Mouse (Mus musculus) lung, postnatal 14 days (tissue): ENCODE measurements around the gene Mfsd5.

Experiments
- DNase-seq: peaks from one replicate; pipeline ENCODE4 v3.0.0; 2021

Mfsd5 gene

DNA sequence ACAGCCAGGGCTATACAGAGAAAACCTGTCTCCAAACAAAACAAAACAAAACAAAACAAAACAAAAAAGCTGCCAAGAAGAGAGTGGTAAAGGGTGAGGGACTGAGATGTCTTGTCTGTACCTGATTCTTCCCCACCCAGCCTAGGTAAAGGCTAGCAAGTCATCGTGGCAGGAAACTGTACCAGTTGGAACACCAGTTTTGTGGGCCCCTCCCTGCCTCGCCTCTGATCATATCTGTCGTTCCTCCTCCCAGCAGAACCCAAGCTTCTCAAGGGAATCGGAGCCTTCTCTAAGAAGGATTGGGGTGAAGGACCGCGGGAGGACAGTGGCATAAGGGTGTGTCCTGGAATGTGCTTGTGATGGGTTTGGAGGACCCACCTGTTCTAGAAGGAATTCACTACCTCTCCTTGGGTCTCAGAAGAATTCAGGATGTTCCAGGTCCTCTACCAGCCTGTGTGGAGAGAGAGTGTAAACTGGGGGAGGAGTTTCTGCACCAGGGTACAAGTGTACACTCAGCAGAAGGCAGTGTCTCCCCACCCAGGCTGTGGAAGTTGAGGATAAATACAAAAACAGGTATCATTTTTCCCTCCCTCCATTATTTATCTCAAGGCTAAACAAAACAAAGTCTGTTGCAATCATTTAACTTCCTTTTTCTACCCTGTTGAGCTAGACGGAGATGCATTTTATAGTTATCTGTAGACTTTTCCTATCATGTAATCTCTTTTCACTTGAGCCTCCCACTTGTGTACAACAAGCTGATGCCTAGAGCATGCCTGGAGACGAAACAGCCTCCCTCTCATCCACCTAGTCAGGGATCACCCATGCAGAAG is 3.4 kb downstream of the Mfsd5 start:
- no peak for DNase-seq

DNA sequence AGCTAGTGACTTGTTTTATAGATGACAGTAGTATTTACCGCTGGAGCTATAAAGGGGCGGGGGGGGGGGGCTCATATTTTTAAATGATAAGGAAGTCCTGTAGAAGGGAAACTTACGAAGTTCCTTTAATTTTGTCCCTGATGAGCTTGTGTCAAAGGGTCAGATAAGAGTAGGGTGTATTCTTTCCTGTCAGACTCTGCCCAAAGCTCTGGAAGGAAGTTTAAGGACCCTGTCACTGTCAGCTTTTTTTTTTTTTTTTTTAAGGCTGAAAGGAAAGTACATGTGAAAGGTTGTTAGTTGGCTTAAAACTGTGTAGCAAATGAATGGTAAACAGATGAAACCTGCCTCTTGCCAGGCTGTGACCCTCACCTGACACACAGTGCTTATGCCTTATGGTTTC is 4.4 kb downstream of the Mfsd5 start:
- no peak for DNase-seq

DNA sequence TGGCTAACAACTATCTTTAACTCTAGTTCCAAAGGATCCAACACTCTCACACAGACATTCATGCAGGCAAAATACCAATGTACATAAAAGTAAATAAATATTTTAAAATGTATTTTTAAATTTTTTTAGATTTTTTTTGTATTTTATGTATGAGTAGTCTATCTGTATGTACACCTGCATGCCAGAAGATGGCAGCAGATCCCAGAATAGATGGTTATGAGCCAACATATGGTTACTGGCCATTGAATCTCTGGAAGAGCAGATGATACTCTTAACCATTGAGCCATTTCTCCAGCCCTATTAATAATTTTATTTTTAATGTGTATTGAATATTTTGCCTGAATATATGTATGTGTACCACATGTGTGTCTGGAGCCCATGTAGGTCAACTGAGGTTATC is 8.1 kb downstream of the Mfsd5 start:
- DNase-seq, result peak; percentile 69

DNA sequence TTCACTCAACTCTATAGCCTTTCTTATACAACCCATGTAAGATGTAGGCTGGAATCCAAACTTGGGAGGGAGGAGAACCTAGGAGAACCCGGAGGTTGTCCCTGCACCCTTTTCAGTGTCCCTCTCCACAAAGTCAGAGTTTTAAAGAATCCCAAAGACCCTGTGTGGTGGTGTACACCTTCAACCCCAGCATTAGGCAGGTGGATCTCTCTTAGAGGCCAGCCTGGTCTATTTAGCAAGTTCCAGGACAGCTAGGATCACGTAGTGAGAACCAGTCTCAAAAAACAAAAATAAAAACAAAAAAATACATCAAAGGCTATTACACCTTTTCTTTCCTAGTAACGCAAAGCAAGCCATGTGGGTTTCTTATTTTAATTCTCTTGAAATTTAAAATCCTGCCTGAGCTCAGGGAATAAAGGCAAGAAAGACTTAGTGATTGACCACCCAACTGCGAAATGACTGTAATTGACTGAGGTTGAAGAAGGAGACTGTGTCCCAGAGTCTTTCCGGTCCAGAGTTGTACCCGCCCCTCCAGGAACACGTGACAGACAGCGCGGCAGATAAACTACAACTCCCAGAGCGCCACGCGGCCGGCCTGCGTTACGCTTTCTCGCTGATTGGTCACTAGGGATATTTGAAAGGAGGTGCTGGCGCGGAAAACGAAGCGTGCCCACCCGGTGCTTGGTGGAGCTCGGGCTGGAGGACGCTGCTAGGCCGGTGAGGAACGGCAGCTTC is 16.5 kb downstream of the Mfsd5 start, which contains the start of gene Espl1:
TSS of gene Espl1 (plus strand) at position 634 of the 735 bp plus-strand sequence.
- peak; percentile 93 for DNase-seq

DNA sequence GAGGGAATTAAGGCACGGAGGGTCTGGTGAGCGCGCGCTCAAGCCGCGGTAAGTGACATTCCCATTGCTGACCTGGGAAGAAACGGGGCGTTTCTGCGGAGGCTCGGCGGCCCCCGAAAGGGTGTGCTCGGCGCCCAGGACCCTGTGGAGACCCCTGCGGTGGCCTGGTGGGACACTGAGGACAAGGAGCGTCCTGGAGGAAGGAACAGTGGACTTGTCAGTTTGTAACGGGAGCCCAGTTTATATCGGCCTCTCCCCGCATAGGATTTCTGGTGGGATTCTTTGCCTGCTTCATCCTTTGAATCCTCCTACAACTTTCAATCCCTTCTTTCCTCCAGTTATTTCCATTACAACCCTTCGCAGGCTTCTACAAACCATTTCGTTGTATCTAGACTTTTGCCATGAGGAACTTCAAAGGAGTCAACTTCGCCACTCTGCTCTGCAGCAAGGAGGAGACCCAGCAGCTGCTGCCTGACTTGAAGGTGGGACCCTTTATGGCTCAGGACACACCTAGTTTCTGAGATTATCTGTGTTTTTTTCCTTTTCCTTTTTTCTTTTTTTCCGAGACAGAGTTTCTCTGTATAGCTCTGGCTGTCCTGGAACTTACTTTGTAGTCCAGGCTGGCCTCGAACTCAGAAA is 17.2 kb downstream of the Mfsd5 start:
- DNase-seq, result no peak

DNA sequence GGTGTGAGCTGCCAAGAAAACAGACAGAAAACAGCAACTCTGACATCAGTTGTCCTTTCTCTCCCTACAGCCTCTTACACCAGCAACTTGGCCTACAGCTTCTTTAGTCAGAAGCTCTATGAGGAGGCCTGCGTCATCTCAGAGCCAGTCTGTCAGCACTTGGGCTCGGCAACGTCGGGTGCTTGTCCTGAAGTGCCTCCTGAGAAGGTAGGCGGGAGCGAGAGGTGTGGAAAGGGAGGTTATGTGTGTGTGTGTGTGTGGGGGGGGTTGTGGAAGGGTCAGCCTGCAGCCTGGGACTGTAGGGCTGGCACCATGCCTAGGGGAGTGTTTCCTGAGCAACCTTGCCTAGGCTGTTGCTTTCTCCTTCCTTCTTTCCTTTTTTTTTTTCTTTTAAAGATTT is 23.3 kb downstream of the Mfsd5 start:
- peak; percentile 62 for DNase-seq

DNA sequence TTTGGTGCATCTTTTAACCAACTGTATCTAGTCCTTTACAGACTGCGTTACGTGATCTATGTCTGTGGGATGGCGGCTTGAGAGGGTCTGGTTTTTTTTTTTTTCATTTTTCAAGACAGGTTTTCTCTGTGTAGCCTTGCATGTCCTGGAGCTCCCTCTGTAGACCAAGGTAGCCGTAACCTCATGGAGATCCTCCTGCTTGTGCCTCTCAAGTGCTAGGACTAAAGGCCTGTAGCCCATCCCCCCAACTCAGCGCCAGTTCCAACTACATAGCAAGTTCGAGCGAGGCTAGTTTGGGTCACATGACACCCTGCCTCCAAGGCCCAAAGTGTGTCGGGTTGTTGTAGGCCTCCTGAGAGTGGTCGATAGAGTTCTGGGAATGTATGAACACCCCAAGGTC is 29.5 kb downstream of the Mfsd5 start:
- no peak for DNase-seq

DNA sequence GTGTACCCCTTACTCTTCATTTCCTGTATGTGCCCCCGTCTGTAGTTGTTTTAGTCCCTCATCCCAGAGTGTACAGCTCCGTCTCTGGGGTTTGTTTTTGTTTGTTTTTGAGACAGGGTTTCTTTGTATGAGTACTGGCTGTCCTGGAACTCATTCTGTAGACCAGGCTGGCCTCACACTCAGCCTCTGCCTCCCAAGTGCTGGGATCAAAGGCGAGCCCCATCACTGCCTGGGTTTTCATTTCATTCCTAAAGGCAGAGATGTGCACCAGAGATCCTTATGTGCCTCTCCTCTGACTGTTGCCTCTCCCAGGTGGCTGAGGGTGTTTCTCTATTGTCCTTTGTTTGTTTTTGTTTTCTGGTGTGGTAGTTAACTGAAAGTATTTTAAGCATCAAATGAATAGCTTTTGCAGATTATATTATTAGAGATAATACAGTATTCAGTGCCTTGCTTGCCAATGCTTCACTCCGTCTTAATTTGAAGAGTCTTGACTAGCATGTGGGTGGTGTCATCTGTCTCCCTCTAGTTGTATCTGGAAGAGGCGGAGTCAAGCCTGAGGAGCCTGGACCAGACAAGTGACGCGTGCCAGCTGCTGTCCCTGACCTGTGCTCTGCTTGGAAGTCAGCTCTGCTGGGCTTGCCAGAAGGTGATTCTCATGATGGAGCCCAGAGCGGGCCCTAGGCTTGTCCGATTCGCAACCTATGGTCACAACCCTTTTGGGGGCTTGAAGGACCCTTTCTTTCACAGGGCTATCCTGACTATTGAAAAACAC is 31.0 kb downstream of the Mfsd5 start:
- DNase-seq, result peak; percentile 67

DNA sequence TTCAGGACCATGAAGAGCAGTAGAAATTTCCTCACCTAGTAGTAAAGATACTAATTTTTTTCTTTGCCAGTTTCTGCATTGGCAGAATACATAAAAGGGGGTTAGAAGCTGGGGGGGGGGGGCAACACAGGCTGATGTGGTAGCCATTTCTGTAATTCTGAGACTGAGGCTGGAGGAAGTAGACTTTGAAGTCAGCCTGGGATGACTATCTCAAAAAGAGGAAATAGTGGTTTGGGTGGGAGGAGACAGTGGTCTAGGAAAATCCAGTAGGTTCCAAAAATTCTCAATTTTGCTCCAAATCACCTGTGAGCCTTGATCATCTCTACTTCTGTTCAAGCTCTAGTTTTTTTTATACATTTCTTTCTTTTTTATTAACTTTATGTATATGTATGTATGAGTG is 32.2 kb downstream of the Mfsd5 start:
- no peak for DNase-seq

DNA sequence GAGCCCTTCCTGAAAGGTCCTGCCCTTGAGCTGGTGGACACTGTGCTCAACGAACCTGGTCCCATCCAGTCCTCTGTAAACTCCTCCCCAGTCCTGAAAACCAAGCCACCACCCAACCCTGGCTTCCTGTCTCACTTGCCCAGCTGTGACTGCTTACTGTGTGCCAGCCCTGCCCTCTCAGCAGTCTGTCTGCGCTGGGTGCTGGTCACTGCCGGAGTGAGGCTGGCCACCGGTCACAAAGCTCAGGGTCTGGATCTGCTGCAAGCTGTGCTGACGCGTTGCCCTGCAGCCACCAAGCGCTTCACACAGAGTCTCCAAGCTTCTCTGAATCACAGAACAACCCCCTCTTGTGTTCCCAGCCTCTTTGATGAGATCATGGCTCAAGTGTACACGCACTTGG is 36.0 kb downstream of the Mfsd5 start:
- peak; percentile 14 for DNase-seq

DNA sequence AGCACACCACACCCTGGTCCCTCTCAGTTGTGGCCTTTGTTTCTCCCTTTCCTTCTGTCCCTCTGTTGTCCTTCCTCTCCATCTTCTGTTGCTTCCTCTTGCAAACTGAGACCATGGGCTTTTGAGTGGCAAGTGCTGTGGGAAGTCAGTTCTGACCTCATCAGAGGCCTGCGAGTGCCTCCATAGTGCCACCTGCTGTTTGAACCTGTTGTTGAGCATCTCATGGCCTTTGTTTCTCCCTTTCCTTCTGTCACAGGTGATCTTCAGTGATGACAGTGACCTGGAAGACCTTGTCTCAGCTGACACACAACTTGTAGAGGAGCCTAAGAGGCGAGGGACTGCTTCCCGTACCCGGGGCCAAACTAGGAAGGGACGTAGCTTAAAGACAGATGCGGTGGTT is 37.0 kb downstream of the Mfsd5 start:
- peak; percentile 82 for DNase-seq

DNA sequence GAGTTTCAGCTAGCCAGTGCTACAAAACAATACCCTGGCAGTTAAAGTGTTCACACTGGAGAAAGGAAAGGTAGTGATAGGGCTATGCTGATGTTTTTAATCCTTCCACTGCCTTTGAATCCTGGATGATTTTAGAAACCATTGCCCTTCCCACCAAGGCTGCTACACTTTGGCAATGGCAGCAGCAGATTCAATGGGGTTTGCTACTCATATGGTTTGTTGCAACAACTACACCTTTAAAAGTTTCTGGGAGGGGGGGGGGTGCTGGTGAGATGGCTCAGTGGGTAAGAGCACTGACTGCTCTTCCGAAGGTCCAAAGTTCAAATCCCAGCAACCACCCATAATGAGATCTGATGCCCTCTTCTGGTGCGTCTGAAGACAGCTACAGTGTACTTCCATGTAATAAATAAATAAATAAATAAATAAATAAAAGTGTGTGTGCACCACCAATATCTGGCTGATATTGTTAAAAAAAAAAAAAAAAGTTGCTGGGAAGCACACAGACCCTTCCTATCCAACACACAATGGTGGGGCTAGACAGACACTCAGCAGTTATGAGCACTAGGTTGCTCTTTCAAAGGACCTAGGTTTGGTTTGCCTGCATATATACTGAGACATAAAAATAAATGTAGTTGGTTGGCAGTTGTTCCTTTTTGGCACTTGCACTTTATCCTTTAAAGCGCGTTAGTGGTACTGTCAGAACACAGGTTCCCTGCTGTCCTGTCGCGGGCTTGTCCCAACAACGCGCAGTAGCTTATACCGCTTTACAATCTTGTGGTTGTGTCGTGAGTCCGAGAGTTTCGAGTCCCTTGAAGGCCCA is 45.6 kb downstream of the Mfsd5 start:
- no peak for DNase-seq

DNA sequence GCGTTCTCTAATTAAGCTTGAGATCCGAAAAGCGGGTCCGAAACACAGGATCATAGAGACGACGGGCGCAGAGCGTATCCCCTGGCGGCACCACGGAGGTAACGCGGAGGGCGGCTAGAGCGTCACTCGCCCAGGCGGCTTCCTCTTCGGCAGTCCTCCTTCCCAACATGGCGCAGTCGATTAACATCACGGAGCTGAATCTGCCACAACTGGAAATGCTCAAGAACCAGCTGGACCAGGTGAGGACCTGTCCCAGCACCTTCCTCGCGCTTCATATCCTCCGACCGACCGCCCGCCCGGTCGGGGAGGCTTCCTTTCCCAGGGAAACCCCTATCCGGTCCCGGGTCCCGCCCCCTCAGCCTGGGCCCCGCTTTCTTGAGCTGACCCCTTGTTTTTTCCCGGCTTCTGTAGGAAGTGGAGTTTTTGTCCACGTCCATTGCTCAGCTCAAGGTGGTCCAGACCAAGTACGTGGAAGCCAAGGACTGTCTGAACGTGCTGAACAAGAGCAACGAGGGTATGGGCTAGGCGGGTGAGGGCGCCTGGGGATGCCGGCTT is 46.8 kb downstream of the Mfsd5 start, which contains the start of gene Pfdn5:
TSS of gene Pfdn5 (plus strand) at position 95 of the 555 bp plus-strand sequence.
- peak; percentile 88 for DNase-seq

DNA sequence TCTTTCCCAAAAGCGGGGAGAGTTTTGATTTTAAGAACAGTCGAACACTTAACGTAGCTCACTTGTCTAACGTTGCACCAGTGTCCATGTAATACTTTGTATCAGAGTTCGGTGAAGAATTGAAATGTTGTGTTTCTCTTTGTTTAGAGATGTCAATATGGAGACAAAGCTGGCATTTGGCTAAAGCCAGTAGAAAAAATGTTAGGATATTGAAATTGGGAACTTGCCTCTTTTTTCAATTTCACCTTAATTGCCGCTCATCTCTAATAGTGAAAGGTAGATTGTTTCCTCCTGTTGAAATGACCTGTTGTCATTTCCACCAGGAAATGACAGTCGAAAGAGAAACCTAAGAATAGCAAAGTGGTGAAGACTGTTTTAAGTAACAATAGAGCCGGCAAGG is 47.6 kb downstream of the Mfsd5 start:
- no peak for DNase-seq
